Mouse (Mus musculus) embryo, embryonic 11 days (tissue): Measurements from ENCODE around the gene Atox1.

Experiments used
- DNase-seq: peaks from one replicate; pipeline ENCODE4 v3.0.0-alpha.2; 2015

Gene Atox1

DNA sequence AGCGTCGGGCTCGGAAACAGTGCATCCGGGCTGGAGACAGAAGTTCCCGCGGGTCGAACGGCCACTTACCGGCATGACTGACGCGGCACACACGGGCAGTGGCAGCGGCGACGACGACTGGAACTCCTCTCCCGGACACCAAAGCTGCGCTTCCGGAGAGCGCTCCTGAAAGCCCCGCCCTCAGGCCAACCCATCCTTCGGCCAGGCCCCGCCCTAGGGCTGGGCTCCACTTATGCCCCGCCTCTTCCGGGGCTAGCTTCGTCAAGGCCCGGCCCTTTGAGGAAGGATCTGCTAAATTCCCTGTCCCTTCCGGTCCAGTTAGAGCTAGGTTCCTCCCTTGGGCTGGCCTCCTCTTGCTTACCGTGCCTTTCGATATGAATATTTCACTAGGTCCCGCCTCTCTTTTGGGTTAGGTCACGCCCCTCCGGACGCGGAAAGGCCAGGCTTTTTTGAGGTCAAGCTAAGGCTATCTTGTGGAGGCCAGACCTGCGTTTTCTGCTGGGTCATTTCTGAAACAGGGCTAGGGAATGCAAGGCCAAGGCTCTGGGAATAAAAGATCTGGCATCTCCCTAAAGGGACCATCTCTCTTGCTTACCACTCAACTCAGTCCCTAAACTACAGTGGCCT is at the start of gene Atox1:
Atox1 (minus strand) TSS at position 221 of the 627 bp plus-strand sequence.
- peak; percentile 98 for DNase-seq

DNA sequence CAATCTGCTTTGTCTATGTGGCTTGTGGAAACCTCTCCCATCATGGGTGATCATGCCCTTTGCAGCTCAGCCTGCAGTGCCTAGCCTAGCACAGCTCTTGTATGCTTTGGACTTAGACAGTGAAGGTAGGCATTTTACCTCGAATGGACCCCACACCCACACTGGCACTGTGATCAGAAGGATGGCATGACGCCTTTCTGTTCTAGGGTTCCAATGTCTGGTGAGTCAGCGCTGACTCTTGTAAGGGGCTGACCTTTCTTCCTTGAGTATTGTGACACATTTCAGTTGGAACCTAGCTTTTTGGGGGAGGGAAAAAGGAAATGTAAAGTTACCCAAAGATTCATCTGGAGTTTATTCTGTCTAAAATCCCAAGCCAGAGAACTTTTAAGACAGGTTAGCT is 44.4 kb upstream of the Atox1 start:
- DNase-seq, result no peak

DNA sequence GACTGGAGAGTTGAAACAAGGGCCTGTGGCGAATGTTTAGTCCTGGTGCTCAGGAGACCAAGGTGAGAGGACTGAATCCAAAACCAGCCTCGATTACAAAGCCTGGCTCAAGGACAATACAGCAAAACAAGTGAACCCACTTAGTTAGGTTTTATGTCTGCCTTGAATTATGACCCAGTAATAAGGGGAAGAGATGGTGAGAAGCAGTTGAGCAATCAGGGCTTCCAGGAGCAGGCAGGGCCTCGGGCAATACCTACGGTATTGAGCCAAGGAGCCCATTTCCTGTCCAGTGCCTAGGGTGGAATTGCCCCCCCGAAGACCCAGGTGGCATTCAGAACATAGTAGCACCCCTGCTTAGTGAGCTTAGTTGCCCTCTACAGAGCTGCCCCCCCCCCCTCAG is 41.8 kb upstream of the Atox1 start:
- DNase-seq, result no peak

DNA sequence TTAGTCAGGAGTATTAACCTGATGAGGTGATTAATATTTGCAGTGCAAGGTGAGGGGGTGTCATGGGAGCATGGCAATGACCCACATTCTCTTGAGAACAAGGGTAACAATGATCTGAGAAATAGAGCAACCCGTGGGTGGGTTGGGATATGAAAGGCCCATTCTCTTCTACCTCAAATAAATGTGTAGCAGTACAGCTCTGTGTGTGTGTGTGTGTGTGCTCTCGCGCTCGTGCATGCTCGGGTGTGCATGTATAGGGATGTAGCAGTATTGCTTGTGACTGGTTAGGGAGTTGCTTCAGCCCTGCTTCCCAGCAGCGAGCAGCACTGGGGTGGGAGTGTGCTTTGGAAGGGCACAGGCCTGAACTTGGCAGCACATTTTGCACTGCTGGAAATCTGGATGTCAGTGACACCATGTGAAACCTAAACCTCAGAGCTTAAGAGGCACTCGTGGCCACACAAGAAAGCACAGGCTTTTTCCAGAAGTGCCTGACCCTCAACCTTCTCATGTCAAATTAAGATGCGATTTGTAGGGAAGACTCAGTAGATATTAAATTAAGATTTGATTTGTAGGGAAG is 41.0 kb upstream of the Atox1 start:
- DNase-seq, result no peak

DNA sequence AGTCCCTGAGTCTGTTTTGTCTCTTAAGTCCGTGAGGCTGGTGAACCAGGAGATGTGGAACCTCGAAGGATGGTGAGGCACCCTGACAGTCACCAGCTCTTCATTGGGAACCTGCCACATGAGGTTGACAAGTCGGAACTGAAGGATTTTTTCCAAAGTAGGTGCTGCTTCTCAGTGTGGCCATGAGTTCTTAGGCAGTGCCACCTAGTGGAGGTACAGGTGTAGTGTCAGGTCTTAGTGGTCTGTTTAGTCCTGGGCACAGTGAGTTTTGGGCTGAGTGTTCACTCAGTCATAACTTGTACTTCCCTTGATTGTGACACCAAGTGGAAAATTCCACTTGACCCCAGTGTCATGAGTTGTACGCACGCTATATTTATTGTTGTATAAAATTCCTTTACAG is 36.8 kb upstream of the Atox1 start:
- peak; percentile 68 for DNase-seq

DNA sequence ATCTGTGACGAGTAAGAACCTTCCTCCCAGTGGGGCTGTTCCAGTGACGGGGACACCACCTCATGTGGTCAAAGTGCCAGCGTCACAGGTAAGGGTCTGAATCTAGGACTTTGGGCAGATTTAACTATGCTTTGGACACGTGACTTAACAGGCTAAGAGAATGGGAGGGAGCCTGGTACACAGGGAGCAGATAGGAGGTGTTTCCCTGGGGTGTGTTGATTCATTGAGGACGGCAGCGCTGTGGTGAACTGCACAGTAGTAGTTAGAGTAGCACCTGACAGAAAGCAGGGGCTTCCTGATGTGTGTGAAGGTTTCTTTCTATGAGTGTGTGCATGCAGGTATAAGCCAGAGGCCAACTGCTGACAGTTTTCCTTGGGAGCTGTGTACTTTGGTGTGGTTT is 35.1 kb upstream of the Atox1 start:
- DNase-seq, result no peak

DNA sequence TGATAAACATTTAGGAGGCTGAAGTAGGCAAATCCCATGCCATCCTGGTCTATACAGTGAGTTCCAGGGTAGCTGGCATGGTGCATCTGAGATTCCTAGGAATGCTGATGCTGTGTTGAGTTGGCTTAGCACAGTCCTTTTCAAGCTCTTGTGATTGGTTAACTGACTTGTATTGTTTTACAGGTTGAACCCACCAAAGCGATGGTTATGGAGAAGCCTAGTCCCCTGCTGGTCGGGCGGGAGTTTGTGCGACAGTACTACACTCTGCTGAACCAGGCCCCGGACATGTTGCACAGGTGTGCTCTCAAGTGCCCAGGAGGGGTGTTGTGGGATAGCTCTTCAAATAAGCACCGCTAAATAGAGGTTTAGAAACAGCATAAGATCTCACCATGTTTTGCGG is 24.4 kb upstream of the Atox1 start:
- no peak for DNase-seq

DNA sequence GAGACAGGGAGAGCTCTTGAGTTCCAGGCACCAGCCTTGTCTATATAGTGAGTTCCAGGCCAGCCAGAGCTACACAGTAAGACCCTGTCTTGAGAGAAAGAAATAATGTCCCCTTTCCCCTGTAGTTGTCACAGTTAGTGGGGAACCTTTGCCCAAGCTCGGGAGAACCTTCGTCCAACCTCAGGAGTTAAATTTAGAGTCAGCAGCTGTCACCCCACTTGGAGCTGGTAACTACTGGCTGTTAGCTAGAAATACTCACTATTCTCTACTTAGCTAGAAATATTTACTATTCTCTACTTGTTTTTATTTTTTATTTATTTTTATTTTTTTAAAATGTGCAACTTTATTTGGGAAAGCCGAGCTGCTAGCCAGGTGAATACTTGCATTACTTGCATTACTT is 12.2 kb upstream of the Atox1 start:
- no peak for DNase-seq

DNA sequence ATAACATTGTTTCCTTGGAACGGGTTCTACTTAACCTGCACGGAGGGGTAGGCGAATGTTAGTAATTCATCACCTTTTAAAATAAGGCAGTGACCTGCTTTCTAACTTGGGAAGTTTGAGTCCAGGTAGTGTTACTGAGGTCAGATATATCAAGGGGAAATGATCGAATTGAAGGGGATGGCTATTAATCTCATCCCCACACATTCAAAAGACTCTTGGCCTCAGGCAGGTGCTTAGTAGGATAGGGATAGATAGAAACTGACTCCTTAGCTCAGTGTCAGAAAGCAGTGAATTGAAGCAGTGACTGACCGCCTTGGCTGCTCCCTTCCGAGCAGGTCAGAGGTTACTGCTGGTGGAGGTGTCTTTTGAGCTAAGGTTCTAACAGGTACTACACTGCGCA is 10.4 kb upstream of the Atox1 start:
- DNase-seq, result no peak

DNA sequence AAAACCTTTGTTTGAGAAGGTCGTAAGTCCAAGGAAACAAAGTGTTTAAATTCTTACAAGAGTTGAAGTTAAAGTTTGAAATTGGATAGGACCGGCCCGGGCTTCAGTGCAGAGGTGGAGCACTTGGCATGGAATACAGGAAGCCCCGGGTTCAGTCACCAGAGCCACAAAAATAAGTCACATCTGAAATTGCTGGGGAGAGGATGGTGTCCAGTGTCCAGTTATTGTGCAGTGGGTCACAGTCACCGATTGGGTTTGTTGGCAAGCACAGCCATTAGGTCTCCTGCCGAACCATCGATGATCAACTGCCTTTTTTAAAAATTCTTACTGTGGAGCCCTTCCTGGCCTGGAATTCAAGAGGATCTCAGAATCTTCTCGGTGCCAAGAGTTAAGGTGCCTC is 9.7 kb upstream of the Atox1 start:
- DNase-seq, result no peak

DNA sequence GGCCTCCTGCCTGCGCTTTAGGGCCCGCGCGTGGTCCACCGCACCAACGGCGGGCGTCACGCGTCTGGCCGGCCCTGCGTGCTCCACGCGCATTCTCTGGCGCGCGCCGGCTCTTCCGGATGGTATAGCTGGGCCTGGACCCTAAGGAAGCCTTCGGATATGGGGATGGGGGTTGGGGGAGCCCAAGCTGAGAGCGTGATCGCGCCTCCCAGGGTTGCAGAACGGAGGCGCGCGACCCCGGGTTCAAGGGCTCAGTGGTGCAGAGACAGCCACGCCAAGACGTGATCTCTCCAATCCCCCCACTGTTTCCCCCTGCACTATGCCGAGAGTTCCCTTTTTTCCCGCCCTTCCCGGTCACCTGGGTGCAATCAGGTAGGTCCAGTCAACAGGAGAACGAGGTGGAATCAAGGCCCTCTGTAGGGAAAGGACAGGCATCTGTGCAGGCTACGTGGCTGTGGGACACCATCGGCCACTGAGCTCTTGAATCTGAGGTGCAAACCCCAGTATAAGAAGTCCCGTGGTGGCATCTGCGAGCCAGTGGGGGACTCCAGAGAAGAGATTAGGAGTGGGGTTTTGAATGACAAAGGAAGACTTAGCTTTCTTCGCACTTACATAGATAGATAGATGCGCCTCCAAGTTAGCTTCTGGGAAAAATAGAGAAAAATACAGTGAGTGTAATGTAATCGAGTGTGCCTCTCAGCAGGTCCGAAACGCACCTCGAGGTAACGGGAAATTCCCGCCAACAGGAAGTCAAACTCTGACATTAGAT is 9.1 kb upstream of the Atox1 start:
- DNase-seq, result peak; percentile 50

DNA sequence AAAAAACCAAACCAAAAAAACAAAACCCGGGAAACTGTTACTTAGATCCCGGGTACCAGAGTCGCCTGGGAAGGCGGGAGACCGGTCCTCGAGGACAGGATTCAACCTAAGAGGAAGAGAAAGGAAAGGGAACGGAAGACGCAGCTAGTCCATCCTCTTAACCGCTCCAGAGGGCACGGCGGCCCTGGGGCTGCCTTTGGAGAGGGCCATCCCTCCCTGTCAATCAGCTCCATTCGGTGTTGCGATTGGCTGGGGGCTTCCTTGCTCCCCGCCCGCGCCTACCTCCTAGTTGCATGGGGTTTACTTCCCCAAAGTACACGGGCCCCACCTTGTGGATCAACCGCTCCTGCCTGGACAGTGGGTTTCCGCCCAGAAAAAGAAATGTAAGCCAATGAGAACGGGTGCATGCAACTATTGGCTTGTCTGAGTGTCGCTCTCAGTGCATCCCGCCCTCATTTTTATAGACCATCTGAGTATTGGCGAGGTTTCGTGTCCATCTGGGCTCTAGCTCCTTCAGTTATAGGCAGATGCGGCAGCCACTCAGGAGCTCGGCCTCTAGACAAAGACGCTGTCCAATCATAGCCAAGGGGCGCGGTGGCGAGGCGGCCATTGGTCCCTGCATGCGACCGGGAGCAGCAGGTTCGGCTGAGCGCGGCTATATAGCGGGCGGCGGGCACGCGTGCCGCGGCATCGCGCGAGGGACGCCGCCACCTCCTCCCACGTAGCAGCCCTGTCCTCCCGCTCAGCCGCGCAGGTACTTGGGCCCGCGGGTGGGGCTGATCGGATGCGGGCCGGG is 8.2 kb upstream of the Atox1 start, which contains the start of gene G3bp1:
G3bp1 (plus strand) TSS at position 638 of the 796 bp plus-strand sequence.
- peak; percentile 99 for DNase-seq

DNA sequence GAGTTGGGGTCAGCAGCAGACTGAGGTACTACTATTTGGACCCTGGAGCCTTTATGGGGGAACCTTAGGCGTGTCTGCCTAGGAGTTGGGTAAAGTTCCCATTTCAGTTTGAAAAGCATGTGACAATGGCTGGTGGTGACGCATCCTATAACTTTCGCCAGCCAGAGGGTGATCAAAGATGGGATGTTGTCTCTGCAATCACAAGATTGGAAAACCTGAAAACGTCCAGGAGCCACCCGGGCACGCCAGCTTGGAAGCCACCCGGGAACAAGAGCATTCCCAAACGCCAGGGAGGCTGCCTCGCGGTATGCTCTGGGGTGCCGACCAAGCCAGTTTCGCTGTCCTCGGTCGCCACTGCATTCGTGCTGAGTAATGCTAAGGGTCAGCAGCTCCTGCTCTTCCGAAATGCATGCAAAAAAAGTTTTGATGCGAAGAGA is 7.6 kb upstream of the Atox1 start:
- DNase-seq, result no peak

DNA sequence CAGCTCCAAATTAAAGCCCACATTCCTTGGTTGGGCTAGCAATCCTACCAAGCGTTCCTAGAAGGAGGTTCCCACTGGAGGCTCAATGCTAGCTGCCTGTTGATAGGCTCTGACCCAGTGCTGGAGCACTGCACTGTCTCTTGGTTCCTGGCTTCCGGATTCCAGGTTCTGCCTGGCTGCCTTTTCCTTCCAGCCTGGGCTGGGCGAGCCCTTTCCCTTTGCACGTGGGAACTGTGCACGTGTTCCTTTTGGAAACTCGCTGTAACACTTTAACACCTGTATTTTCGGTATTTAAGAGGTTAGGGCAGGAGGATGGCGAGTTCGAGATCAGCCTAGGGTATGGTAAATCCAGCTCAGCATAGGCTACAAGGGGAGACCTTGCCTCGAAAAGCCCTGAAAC is 7.0 kb upstream of the Atox1 start:
- no peak for DNase-seq

DNA sequence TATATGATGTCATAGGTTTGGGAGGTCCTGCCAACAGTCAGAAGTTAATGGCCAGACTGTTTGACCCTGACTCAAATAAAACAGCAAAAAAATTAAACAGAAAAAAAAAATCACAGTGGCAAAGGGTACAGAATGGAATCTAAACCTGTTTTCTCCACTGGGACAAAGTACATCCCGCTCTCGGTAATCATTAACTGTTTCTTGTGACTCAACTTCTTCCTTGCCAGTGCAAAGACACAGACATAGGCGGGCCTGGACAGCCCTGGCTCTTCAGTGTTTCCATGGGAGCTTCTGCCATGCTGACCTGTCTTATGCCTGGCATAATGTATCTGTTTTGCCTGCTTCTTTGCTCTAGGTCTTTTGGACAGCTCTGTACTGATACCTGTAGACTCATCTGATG is 4.1 kb upstream of the Atox1 start:
- no peak for DNase-seq

DNA sequence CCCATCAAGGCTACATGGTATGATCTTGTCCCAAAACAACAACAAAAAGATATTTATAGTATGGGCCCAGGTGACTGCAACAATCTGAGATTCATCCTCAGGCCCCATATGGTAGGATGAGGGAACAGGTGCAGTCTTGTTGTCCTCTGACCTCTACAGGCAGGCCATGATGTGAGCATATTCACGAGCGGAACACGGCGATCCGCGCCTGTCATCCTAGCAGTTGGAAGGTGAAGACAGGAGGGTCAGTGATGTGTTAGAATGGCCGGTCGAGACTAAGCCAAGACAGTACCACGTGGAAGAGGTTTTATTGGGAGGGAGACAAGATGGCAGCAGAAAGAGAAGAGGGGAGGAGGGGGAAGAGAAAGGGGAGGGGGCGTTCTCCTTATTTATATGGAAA is 3.7 kb upstream of the Atox1 start:
- no peak for DNase-seq

DNA sequence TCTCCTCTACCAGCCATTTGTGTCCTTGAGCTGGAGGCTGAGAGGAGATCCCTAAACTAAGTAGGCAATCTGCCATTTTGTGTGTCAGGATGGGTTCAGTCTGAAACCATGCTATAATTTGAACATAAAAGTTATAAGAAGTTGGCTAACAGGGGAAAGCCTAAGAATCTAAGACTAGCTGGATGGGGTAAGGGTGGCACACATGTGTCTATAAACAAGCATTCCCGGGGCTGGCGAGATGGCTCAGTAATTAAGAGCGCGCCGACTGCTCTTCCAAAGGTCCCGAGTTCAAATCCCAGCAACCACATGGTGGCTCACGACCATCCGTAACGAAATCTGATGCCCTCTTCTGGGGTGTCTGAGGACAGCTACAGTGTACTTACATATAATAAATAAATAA is 1.1 kb upstream of the Atox1 start:
- DNase-seq, result no peak

DNA sequence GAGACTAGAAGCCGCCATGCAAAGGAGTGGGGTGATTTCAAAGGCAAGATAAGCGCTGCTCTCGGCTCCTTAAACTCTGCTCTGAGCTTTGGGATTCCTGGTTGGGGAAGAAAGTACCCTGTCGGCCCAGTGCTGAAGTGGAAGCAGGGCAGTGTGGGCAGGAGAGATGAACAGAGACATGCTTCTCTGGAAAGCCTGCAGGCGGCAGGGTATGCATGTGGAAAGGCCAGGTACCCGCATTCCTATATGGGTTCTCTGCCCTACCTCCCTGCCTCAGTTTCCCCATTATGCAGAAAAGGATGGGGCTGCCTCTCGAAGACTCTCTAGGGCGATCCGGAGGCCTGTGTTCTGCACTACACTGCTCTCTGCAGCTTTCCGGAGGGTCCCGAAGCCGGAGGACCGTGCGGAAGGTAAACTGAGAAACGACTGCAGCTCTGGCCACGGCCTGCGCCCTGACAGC is 450 bp downstream of the Atox1 start:
- DNase-seq, result peak; percentile 39

DNA sequence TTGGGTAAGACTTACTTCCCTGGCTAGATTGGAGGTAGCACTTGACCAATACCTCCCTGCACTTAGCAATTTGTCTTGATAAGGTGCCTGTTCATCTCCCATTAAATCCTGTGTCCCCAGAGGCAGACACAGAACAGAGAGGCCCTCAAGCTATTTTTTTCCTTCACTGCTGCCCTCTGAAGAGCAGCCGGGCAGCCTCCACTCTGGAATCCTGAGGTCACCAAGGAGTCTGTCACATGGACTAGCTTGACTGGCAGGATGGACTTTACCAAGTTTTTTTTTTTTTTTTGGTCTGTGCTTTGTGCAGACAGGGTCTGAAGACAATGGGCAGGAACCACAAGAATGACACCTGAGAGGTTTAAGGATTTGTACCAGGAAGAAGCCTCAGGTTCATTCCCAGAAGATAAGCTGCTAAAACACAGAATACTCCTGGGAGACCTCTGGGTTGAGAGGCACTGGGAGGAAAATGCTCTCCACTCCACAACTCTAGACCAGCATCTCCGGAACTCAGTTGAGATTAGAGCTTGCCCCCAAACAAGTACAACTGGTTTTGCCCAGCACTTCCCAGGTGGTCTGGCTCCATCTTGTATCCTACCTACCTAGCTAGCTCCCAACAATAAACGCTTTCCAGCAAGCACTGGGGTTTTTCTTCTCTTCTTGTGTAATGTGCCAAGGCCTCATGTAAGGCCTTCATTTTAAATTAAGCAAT is 1.0 kb downstream of the Atox1 start:
- DNase-seq, result no peak

DNA sequence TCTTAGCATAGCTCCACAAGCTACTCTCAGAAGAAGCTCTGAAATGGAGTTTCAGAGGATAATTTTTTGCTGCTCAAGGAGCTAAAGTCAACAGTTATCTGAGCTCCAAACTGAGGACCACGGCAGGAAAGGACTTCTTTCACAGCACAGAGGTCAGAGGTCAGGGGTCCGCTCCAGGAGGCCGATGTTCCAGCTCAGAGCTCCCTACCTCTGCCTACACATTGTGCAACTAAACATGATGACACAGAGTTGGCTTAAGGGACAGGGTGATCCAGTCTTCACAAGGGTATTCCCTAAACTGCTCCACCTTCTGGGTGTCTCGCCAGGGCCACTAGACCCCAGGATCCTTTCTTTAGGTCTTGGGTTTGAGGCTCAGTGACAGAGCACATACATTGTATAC is 2.5 kb downstream of the Atox1 start:
- DNase-seq, result no peak

DNA sequence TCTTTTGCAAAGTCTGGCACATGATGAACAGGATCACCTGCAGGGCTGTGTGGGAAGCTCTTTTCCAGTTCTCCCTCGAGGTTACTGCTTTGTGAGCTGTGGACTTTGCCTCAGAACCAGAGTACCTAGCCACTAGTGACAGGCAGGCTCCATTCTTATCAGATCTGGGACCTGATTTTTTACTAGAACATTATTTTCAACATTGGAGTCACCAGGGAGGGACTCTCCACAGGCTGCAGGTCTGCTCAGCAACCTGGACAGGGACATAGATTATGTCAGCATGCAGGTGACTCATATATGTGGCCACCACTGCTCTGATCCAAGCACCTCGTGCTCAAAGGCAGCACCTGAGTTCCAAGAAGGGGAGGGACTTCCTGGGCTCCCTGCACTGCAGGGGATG is 5.9 kb downstream of the Atox1 start:
- no peak for DNase-seq

DNA sequence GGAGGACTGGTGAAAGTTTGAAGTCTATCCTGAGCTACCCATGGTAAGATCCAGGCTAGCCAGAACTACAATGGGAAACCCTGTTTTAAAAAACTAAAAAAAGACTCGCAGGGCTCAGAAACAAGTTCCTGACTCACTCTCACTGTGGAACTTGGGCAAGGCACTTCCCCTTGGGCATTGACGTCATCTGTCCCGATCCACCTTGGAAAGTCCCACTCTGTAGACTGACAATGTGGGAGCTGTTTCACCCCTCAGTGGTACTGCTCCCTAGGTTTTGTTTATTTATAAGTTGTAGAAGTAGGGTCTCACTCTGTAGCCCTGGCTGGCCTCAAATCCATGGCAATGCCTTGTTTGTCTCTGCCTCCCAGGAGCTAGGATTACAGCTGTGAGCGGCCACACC is 7.4 kb downstream of the Atox1 start:
- DNase-seq, result no peak

DNA sequence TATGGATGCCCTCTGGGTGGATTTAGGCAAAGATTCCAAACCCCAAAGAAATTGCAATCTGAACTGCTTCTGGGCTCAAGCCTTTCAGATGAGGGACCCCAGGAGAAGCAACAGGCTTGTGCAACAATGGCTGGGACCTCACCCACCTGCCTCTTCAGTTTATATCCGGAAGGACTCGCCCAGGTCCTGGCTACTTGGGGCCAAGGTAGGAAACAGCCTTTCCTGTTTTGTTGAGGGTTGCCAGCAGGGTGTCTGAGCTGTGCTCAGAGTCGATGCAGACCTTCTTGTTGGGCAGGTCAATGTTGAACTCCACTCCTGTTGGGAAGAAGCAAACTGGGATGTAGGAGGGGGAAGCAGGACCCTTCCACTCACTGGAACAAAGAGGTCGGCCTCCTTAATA is 10.7 kb downstream of the Atox1 start:
- DNase-seq, result no peak
